Mouse (Mus musculus) right cerebral cortex, postnatal 4 days (tissue): ENCODE measurements around the gene Tesk1.

ENCODE experiments used
- DNase-seq: peaks from one replicate; pipeline ENCODE4 v3.0.0-alpha.2; 2022

The Tesk1 gene

GRCm38 (mm10) chr4:43496587-43496986 is 54.8 kb downstream of the Tesk1 start:
- no peak for DNase-seq

- DNase-seq: no peak
Measured at GRCm38 (mm10) chr4:43497405-43497804, 55.7 kb downstream of the Tesk1 start.
